Mouse (Mus musculus): ENCODE measurements around the gene Fbxl16.

- no peak for TF ChIP-seq CHD2 (IDR thresholded peaks at IDR 0.05; ENCODE audit: low read length)
- no peak for TF ChIP-seq POLR2A (IDR thresholded peaks at IDR 0.05; ENCODE audit: low read depth, low read length)
- TF ChIP-seq USF1 (IDR thresholded peaks at IDR 0.05; ENCODE audit: low read depth, low read length): no peak
- TF ChIP-seq CTCF (conservative IDR thresholded peaks at IDR 0.05 in 1 of 2, IDR thresholded peaks at IDR 0.05 in 1 of 2; ENCODE audit: low read depth in 2 of 2, low read length in 2 of 2): no peak
- no peak for TF ChIP-seq HCFC1 (IDR thresholded peaks at IDR 0.05; ENCODE audit: low read depth, low read length)
- no peak for TF ChIP-seq KAT2A (IDR thresholded peaks at IDR 0.05; ENCODE audit: insufficient replicate concordance, low read length)
Observed at GRCm38 (mm10) chr17:25865288-25865687, 56.4 kb downstream of the Fbxl16 start.

Measured in CH12.LX (cell line).